ENCODE assay signal across 14 mouse cellular contexts in genomic region chr1:54153216-54153786, GRCm38 (mm10). TPM values are rescaled to one million over a fixed set of nuclear protein-coding genes. Genes with fewer than 3 reads are reported as not detected.
"Had no signal": no experiment of that assay in that cellular context is flagged by ENCODE, and none has a peak within 500 bp of the region (broad histone marks: within the 10 kb centered on the region; RNA-seq: fewer than 3 reads in every experiment).

No protein-coding gene starts in this region.

- H3K27me3 ChIP-seq: liver, embryonic 15.5 days; megakaryocyte, embryonic 14.5 days; midbrain, embryonic 15.5 days; neural tube, embryonic 12.5 days had no signal

- H3K4me1 ChIP-seq: liver, embryonic 15.5 days; megakaryocyte, embryonic 14.5 days; midbrain, embryonic 15.5 days; neural tube, embryonic 12.5 days had no signal

- DNase-seq: kidney, adult 8-10 months; kidney, postnatal 25 days; thymus, postnatal 14 days had no signal

- H3K36me3 ChIP-seq: limb, embryonic 10.5 days; liver, embryonic 15.5 days; midbrain, embryonic 15.5 days; neural tube, embryonic 12.5 days had no signal

- H3K9me3 ChIP-seq: limb, embryonic 10.5 days; liver, embryonic 15.5 days; midbrain, embryonic 15.5 days; neural tube, embryonic 12.5 days had no signal

- H3K4me2 ChIP-seq: liver, embryonic 11.5 days; liver, embryonic 15.5 days; midbrain, embryonic 11.5 days; midbrain, embryonic 15.5 days; neural tube, embryonic 12.5 days had no signal

- H3K9ac ChIP-seq: liver, embryonic 15.5 days; midbrain, embryonic 15.5 days; neural tube, embryonic 12.5 days had no signal

- ATAC-seq: midbrain, embryonic 15.5 days had no signal

- H3K4me3 ChIP-seq: left cerebral cortex, adult 2 months; limb, embryonic 10.5 days; liver, embryonic 15.5 days; megakaryocyte, embryonic 14.5 days; midbrain, embryonic 15.5 days; neural tube, embryonic 12.5 days had no signal

- H3K27ac ChIP-seq: left cerebral cortex, adult 2 months; limb, embryonic 10.5 days; liver, embryonic 15.5 days; macrophage; midbrain, embryonic 15.5 days; neural tube, embryonic 12.5 days; stomach, postnatal 0 days had no signal

RNA-seq across cellular contexts. Expression of gene Hecw2, which starts 41.7 kb away (rescaled TPM):
- total RNA-seq: monocyte, adult 5-6 weeks had no signal
